Mouse (Mus musculus) adipocyte (in vitro differentiated cells): ENCODE data around the gene Tusc2.
"Not testable (repeated sequence)": the region's sequence is repeated elsewhere in the genome, so short reads cannot be mapped to it uniquely, and the experiment has no call there.

Source experiments
- DNase-seq: peaks from one replicate; pipeline ENCODE4 v3.0.0-alpha.2; 2016; ENCODE audit warnings: low spot score

The Tusc2 gene

DNA sequence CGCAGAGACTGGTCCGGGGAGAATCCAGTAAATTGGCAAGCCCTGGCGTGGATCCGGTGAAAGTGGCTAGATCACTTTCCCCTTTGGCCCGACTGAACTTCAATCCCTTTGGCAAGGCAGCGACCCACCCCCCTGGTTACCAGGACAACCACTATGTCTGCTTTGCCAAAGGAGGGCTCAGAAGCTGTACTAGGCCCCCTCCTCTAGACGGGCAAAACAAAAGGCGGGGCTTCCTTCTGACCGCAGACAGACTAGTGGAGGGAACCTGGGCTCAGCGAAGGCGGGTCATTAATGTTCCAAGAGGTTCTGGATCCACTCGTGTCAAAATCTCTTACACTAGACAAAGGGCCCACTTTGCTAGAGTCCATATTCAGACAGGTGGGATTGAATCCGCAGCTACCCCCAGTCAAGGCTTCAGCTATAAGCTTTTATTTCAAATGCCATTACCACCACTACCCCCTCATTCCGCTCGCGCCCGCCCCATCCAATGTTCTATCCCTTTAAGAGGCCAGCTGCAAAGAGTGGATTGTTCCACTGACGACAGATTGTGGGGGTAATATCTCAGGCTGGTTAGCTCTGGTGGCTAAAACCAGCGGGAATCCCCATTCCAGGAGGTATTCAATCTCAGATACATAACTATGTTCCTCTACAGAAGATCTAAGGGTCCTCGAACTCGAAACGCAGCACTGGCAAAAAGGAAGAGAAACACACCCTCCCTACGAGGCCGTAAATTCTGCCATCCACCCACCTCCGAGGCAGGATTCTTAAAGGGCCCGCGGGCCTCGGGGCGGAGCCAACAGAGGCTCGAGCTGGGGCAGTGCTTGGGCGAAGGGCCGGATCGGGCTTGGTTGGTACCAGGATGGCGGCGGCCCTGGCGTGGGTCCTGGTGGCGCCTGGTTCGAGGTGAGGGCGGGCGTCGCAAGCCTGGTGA is 5.5 kb downstream of the Tusc2 start:
- peak; percentile 90 for DNase-seq

DNA sequence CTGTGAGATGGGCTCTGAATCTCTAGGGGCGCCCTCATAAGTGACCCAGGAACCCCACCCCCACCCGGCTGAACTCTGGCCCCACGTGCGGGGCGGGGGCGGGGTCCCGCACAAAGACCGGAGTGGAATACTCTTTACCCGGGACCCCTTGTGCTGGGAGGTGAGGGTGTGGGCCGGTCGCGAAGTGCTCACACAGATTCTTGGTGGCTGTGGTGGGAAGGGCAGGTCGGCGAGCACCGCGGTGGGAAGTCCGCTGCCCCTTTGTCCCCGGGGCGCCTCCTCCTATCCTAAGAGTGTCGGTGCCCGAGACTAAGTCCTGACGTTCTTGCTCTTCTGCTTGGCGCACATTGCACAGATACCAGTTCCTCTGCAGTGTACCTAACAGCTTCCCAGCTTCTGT is 6.2 kb downstream of the Tusc2 start:
- DNase-seq: no peak

DNA sequence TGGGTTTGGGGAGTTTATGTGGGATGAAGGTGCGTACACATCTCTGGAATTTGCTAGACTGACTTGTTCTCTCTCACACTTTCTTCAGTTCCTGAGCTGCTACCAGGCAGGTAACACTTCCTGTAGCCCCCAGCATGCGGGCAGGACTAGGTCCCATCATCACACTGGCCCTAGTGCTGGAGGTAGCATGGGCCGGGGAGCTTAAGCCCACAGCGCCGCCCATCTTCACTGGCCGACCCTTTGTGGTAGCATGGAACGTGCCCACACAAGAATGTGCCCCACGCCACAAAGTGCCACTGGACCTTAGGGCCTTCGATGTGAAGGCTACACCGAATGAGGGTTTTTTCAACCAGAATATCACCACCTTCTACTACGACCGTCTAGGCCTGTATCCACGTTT is 7.0 kb downstream of the Tusc2 start:
- DNase-seq: no peak

DNA sequence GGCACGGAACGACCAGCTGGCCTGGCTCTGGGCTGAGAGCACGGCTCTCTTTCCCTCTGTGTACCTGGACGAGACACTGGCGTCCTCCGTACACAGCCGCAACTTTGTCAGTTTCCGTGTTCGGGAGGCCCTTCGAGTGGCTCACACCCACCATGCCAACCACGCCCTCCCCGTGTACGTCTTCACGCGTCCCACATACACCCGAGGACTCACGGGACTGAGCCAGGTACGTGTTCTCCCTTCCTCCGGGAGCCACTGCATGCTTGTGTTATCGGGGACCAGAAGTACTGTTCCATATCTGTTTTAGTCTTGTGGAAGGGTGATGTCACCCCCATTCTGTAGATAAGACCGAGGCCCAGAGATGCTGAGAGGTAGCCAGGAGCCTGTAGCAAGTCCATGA is 7.8 kb downstream of the Tusc2 start:
- no peak for DNase-seq

DNA sequence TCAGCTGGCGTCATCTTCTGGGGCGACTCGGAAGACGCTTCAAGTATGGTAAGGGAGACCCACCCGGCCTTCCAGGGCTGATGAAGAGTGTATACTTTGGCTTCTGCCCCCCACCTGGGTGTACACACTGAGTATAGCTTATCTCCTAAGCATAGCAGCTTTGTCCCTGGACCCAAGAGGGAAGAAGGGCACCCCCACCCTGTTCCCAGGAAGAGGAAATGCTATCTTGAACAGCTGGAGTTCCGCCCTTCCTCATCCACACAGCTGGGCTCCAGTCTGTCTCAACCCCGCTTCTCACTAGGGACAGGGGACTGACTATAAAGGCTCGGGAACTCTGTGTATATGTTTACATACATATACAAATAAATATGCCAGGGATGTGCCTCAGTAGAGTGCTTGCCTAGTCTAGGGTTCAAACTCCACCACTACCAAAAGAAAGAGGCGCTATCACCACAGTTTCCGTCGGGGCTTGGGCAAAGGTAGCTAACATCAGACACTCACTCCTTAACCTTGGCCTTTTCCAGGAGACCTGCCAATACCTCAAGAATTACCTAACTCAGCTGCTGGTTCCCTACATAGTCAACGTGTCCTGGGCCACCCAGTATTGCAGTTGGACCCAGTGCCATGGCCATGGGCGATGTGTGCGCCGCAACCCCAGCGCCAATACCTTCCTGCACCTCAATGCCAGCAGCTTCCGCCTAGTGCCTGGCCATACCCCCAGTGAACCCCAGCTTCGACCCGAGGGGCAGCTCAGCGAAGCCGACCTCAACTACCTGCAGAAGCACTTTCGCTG is 8.7 kb downstream of the Tusc2 start:
- no peak for DNase-seq

DNA sequence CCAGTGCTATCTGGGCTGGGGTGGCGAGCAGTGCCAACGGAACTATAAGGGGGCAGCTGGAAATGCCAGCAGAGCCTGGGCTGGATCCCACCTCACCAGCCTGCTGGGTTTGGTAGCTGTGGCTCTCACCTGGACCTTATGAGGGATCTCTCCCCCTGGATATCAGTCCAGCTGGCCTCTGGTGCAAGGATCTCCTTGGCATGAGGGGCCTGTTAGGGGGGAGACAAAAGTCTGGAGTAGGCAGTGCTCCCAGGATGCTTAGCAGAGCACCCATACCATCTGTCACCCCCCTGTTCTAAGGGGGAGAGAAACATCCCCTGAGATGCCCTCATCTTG is 9.2 kb downstream of the Tusc2 start:
- DNase-seq: no peak

DNA sequence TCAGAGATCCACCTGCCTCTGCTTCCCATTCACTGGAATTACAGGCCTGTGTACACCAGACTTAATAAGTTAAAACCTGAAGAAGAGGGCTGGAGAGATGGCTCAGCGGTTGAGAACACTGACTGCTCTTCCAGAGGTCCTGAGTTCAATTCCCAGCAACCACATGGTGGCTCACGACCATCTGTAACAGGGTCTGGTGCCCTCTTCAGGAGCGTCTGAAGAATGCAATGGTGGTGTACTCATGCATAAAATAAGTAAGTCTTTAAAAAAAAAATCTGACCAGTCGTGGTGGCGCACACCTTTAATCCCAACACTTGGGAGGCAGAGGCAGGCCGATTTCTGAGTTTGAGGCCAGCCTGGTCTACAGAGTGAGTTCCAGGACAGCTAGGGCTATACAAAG is 10.7 kb downstream of the Tusc2 start:
- DNase-seq: not testable (repeated sequence)

DNA sequence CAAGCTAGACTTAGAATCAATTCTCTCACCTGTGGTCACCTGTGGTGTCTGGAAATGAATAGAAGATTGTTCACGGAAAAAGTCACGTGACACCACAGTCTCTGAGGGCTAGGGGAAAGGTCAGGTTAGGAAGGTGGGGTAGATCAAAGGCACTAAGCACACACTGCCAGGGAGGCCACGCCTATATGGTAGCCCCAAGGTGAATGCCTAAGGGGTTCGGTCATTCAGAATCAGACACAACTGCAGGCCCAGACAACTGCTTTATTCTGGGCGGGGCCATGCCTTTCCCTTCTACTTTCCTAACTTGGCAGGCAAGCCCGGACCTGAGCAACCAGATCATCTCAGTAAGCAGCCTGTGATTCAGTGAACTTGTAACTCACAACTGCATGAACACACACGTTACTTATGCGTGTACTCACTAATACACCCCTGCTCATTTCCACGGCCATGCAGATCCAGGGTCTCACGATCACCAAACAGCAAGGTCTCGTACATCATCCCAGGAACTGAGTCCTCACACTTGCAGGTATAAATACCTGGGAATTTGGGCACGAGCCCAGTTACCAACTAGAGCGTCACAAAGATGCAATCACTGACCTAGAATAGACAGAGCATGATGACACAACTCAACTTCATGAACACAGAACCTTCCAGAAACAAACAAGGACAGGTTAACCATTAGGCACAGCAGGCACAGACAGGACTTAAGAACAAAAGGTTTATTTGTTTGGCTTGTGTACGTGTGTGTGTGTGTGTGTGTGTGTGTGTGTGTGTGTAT is 12.7 kb downstream of the Tusc2 start:
- no peak for DNase-seq

DNA sequence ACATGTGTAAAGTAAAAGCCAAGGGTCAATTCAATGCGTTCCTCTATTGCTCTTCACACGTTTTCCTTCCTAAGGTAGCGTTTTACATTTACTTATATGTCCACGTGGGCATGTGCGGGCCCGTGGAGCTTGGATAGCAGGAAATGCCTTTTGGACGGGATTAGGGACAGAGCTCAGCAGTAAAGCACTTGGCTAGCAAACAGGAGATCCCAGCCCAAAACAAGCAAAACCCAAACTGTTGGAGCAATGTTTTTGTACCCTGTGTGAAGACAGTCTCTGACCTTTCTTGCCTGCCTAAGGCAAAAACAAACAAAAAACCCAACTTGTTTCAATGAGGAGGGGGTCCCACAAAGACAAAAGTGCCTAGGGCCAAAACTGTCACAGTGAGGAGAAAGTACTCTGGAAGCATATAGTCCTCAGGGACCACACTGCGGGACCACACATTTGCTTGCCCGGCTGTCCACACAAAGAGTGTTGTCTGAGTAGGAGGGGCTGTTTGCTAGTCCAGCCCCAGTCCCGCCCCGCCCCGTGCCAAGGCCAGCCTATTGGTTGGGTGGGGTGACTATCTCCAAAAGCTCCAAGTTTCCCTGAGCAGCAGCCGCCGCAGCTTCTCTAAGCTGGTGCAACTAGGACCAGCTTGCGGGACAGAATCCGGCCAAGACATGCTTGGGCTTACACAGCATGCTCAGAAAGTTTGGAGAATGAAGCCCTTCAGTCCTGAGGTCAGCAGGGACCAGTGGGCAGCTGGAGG is 13.5 kb downstream of the Tusc2 start, which contains the start of gene Hyal1:
Hyal1 (plus strand) TSS at position 571 of the 751 bp plus-strand sequence.
- DNase-seq: peak; percentile 54

DNA sequence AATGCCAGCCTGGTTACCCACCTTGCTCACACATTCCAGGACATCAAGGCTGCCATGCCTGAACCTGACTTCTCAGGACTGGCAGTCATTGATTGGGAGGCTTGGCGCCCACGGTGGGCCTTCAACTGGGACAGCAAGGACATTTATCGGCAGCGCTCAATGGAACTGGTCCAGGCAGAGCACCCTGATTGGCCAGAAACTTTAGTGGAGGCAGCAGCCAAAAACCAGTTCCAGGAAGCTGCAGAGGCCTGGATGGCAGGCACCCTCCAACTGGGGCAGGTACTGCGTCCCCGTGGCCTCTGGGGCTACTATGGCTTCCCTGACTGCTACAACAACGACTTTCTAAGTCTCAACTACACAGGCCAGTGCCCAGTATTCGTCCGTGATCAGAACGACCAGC is 14.8 kb downstream of the Tusc2 start:
- no peak for DNase-seq

DNA sequence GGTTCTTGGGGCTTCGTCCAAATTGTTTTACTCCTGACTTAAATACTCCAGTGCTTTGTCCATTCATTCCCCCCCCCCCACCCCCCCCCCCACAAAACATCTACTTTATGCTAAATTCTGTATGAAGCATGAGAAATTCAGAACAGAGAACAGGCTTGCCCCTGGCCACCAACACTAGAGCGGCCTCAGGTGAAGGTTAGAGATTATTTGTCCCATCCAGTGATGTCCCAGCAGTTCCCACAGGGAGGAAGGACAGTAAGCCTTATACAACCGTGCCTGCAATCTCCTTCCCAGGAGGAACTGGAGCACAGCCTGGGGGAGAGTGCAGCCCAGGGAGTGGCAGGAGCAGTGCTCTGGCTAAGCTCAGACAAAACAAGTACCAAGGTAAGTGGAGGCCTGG is 15.5 kb downstream of the Tusc2 start, which contains the start of gene Naa80:
Naa80 (plus strand) TSS at position 301 of the 400 bp plus-strand sequence.
- DNase-seq: no peak

DNA sequence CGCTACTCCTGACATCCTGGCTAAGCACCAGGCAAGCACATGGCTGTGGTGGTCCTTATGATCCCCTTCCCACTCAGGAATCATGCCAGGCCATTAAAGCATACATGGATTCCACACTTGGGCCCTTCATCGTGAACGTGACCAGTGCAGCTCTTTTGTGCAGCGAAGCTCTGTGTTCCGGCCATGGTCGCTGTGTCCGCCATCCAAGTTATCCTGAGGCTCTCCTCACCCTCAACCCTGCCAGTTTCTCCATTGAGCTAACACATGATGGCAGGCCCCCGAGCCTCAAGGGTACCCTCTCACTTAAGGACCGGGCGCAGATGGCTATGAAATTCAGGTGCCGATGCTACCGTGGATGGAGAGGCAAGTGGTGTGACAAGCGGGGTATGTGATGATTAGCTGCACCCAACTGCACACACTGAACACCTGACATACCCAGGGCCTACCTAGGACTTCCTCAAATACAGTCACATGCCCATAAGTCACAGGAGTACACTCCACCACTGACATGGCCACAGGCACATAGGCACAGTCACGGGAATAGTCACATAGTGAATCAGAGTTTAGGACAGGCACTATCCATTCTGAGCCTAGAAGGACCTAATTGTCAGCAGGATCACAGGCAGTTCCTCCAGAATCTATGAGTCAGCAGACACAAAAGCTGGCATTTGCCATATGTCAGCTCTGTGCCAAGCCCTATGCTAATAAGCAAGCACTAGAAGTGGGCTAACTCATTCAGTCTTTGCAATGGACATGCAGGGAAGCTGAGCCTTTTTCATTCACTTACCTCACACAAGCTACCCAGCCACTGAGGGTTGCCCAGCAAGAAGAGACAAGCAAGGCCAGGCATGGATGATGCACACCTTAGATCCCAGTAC is 16.2 kb downstream of the Tusc2 start:
- DNase-seq: peak; percentile 48

DNA sequence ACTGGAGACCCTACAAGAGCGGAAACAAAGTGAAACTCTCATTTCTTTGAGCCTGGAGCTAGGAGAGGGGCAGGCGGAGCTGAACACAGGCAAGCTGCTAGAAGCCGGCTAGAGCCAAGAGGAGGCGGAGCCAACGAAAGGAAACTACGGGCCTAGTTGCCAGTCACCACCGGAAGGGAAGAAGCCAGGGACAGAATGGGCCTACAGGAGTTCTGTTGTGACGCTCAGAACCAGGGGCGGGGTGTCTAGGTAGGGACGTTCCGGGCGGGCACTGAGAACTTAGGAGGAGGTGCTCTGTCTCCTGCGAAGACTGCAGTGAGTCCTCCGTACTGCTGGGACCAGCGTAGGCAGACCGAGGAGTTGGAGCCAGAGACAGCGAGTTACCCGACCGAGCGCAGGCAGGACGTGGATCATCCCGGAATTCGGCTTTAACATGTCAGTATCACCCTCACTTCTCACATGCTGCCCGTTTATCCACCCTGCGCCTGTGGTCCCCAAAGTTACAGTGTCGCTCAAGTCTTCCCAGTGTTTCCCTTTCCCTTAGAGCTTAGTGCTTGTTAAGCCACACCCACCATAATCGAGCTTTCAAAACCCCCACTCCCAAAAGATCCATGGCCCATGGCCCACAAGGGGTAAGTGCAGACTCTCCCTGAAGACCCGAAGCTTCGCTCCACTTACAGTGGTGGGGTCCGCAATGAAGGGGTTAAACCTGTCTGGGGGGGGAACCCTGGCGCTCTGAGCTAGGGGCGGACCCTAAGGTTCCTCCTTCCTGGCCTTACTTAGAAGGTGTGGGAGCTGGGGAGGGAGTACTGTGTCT is 17.7 kb downstream of the Tusc2 start, which contains the start of gene Hyal3:
Hyal3 (plus strand) TSS at position 318 of the 817 bp plus-strand sequence.
- peak; percentile 93 for DNase-seq

DNA sequence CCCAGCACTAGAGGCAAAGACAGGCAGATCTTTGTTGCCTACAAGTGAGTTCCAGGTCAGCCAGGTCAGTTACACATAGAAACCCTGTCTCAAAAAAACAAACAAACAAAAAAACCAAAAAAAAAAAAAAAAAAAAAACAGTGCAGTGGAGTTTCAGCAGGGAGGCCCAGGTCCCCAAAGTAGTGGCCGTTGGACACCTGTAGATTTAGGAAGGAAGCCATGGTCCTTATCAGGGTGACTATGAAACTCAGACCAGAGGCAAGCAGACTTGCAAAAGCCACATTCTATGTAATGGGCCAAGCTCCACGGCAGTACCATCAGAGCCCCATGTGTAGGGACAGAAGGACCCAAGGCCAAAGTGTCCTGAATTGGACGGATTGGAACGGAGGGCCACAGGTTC is 18.5 kb downstream of the Tusc2 start:
- no peak for DNase-seq

DNA sequence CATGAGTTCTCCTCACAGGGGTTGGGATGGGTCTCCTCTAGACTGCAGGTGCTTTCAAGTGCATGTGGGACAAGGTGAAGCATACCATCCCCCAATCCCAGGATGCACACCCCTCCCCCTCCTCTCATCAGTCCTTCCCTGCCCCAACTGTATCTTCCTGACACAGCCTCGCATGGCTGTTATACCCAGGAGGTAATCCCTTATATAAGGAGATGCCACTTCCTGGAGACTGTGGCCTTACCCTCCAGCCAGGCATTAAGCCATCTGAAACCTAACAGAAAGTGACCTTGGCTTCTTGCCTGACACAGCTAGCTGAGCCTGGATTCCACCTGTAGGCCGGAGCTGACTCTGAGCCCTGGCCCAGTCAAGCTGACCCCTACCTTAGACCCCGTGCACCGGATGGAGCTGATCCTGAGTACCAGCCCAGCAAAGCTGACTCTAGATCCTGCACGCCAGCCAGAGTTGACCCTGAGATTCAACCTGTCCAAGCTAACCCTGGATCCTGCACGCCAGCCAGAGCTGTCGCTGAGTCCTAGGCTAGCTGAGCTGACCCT is 19.5 kb downstream of the Tusc2 start:
- no peak for DNase-seq

DNA sequence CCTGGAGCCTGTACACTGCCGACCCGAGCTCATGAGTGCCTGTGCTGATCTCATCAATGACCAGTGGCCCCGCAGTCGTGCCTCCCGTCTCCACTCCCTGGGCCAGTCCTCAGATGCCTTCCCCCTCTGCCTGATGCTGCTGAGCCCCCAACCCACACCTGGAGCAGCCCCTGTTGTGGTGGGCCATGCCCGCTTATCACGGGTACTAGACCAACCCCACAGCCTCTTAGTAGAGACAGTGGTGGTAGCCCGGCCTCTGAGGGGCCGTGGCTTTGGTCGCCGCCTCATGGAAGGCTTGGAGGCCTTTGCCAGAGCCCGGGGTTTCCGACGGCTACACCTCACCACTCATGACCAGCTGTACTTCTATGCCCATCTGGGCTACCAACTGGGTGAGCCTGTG is 20.1 kb downstream of the Tusc2 start:
- no peak for DNase-seq

DNA sequence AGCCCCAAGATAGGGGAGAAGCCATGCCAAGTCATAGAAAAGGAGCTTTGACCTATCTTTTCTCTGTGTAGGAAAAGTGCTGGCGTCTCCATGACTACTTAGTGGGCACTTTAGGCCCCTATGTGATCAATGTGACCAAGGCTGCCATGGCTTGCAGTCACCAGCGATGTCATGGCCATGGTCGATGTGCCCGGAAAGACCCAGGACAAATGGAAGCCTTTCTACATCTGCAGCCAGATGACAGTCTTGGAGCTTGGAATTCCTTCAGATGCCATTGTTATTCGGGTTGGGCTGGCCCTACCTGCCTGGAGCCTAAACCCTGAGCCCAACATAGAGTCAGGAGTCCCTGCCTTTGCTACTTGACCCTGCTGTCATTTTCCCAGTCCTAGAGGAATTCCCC is 23.4 kb downstream of the Tusc2 start:
- DNase-seq: no peak

DNA sequence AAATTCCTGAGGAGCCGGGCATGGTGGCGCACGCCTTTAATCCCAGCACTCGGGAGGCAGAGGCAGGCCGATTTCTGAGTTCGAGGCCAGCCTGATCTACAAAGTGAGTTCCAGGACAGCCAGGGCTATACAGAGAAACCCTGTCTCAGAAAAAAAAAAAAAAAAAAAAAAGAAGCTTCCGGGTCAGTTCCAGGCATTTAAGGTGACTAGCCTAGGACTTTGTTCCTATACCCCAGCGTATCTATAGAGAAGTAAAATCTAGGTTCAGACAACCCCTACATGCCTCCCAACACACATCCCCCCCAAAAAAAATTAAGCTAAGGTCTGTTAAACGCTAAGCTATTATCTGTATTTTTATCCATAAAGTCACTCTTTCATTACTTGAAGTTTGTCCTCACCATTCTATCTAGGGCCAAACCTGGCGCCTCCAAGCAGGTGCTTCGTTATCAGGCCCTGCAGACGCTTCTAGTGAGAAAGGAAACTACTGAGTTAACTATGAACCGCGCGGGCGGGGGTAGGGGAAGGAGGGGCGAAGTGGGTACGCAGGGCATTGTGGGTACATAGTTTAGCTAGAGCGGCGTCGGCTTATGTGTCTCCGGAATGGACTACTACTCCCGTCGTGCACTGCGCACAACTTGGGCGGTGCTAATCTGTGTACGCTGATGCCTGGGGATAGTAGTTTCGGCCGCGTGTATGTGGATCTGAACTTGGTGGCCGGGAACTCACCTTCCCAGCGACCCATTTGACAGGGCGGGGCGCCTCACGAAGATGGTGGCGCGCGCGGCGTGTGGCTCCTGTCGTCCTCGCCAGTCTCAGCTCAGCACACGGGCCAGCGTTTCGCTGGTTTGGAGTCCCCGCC is 24.1 kb downstream of the Tusc2 start, which contains the start of gene Ifrd2:
Ifrd2 (plus strand) TSS at position 669 of the 859 bp plus-strand sequence.
- DNase-seq: peak; percentile 97
